Mouse (Mus musculus): Measurements from ENCODE around the gene Sh3gl1. TPM values are rescaled to one million over a fixed set of nuclear protein-coding genes. Genes with fewer than 3 reads are reported as not detected.
"Not testable (repeated sequence)": the region's sequence is repeated elsewhere in the genome, so short reads cannot be mapped to it uniquely, and the experiment has no call there.

Gene Sh3gl1
- polyA plus RNA-seq, 1 experiment = 74.1 TPM

GRCm38 (mm10) chr17:56072243-56072642, 35.8 kb upstream of the Sh3gl1 start:
- Histone ChIP-seq H3K4me1 (ENCODE audit: control insufficient read depth, insufficient read depth, low read length) (peaks cover 3% of the 10 kb centered on the region; the same call in 1 of the 2 replicates), H3K4me3 (replicated peaks; ENCODE audit: extremely low read depth, low read depth, low read length) (no peak overlapping the region)
- no peak for DNase-seq
- TF ChIP-seq CTCF (IDR thresholded peaks at IDR 0.05; ENCODE audit: insufficient read depth, low read length) = no peak
- no peak for TF ChIP-seq POLR2A (IDR thresholded peaks at IDR 0.05; ENCODE audit: borderline replicate concordance, extremely low read depth, low read depth, low read length)
- WGBS = 86% methylated on average over 5 of the region's 5 CpGs

- no peak for DNase-seq
- H3K4me1 ChIP-seq (ENCODE audit: control insufficient read depth, insufficient read depth, low read length) = peaks cover 3% of the 10 kb centered on the region; the same call in 1 of the 2 replicates
- no peak overlapping the region for H3K4me3 ChIP-seq (replicated peaks; ENCODE audit: extremely low read depth, low read depth, low read length)
- no peak for TF ChIP-seq POLR2A (IDR thresholded peaks at IDR 0.05; ENCODE audit: borderline replicate concordance, extremely low read depth, low read depth, low read length)
- TF ChIP-seq CTCF (IDR thresholded peaks at IDR 0.05; ENCODE audit: insufficient read depth, low read length) = no peak
These were observed 34.7 kb upstream of the Sh3gl1 start for GRCm38 (mm10) chr17:56071126-56071525.

GRCm38 (mm10) chr17:56069066-56069465, 32.6 kb upstream of the Sh3gl1 start:
- 95% methylated on average over 14 of the region's 14 CpGs for WGBS
- DNase-seq = no peak
- no peak overlapping the region for H3K4me3 ChIP-seq (replicated peaks; ENCODE audit: extremely low read depth, low read depth, low read length)
- TF ChIP-seq CTCF (IDR thresholded peaks at IDR 0.05; ENCODE audit: insufficient read depth, low read length) (no peak), POLR2A (IDR thresholded peaks at IDR 0.05; ENCODE audit: borderline replicate concordance, extremely low read depth, low read depth, low read length) (no peak)
- H3K4me1 ChIP-seq (ENCODE audit: control insufficient read depth, insufficient read depth, low read length) = no peaks in the 10 kb centered on the region

- DNase-seq = no peak
- Histone ChIP-seq H3K4me1 (ENCODE audit: control insufficient read depth, insufficient read depth, low read length) (no peaks in the 10 kb centered on the region), H3K4me3 (replicated peaks; ENCODE audit: extremely low read depth, low read depth, low read length) (no peak overlapping the region)
- TF ChIP-seq POLR2A (IDR thresholded peaks at IDR 0.05; ENCODE audit: borderline replicate concordance, extremely low read depth, low read depth, low read length) (no peak), CTCF (IDR thresholded peaks at IDR 0.05; ENCODE audit: insufficient read depth, low read length) (no peak)
These were observed 30.0 kb upstream of the Sh3gl1 start for GRCm38 (mm10) chr17:56066451-56066850.

- 65% methylated on average over 6 of the region's 6 CpGs for WGBS
- H3K4me3 ChIP-seq (replicated peaks; ENCODE audit: extremely low read depth, low read depth, low read length); H3K4me1 ChIP-seq (ENCODE audit: control insufficient read depth, insufficient read depth, low read length); DNase-seq: not testable (repeated sequence)
These were observed 29.3 kb upstream of the Sh3gl1 start for GRCm38 (mm10) chr17:56065715-56066114.

GRCm38 (mm10) chr17:56062081-56062480, 25.6 kb upstream of the Sh3gl1 start:
- 94% methylated on average over 7 of the region's 7 CpGs for WGBS
- no peak for DNase-seq
- Histone ChIP-seq H3K4me3 (replicated peaks; ENCODE audit: extremely low read depth, low read depth, low read length) (no peak overlapping the region), H3K4me1 (ENCODE audit: control insufficient read depth, insufficient read depth, low read length) (no peaks in the 10 kb centered on the region)
- no peak for TF ChIP-seq POLR2A (IDR thresholded peaks at IDR 0.05; ENCODE audit: borderline replicate concordance, extremely low read depth, low read depth, low read length)
- no peak for TF ChIP-seq CTCF (IDR thresholded peaks at IDR 0.05; ENCODE audit: insufficient read depth, low read length)

GRCm38 (mm10) chr17:56057381-56058120, 21.1 kb upstream of the Sh3gl1 start:
- no peaks in the 10 kb centered on the region for H3K4me1 ChIP-seq (ENCODE audit: control insufficient read depth, insufficient read depth, low read length)
- TF ChIP-seq POLR2A (IDR thresholded peaks at IDR 0.05; ENCODE audit: borderline replicate concordance, extremely low read depth, low read depth, low read length) = no peak
- no peak for TF ChIP-seq CTCF (IDR thresholded peaks at IDR 0.05; ENCODE audit: insufficient read depth, low read length)
- H3K4me3 ChIP-seq (replicated peaks; ENCODE audit: extremely low read depth, low read depth, low read length) = no peak overlapping the region
- 85% methylated on average over 11 of the region's 11 CpGs for WGBS
- no peak for DNase-seq

GRCm38 (mm10) chr17:56055945-56056678, 19.7 kb upstream of the Sh3gl1 start:
- TF ChIP-seq POLR2A (IDR thresholded peaks at IDR 0.05; ENCODE audit: borderline replicate concordance, extremely low read depth, low read depth, low read length) = no peak
- TF ChIP-seq CTCF (IDR thresholded peaks at IDR 0.05; ENCODE audit: insufficient read depth, low read length) = no peak
- no peak for DNase-seq
- WGBS = 62% methylated on average over 4 of the region's 4 CpGs
- Histone ChIP-seq H3K4me1 (ENCODE audit: control insufficient read depth, insufficient read depth, low read length) (no peaks in the 10 kb centered on the region), H3K4me3 (replicated peaks; ENCODE audit: extremely low read depth, low read depth, low read length) (no peak overlapping the region)

- no peak for DNase-seq
- Histone ChIP-seq H3K4me1 (ENCODE audit: control insufficient read depth, insufficient read depth, low read length) (no peaks in the 10 kb centered on the region), H3K4me3 (replicated peaks; ENCODE audit: extremely low read depth, low read depth, low read length) (no peak overlapping the region)
- no peak for TF ChIP-seq CTCF (IDR thresholded peaks at IDR 0.05; ENCODE audit: insufficient read depth, low read length)
- TF ChIP-seq POLR2A (IDR thresholded peaks at IDR 0.05; ENCODE audit: borderline replicate concordance, extremely low read depth, low read depth, low read length) = no peak
These were observed 18.5 kb upstream of the Sh3gl1 start for GRCm38 (mm10) chr17:56054938-56055337.

GRCm38 (mm10) chr17:56051369-56051768, 14.9 kb upstream of the Sh3gl1 start:
- no peak for DNase-seq
- WGBS = 78% methylated on average over 5 of the region's 5 CpGs
- H3K4me1 ChIP-seq (ENCODE audit: control insufficient read depth, insufficient read depth, low read length) = no peaks in the 10 kb centered on the region
- TF ChIP-seq CTCF (IDR thresholded peaks at IDR 0.05; ENCODE audit: insufficient read depth, low read length) (no peak), POLR2A (IDR thresholded peaks at IDR 0.05; ENCODE audit: borderline replicate concordance, extremely low read depth, low read depth, low read length) (no peak)
- H3K4me3 ChIP-seq (replicated peaks; ENCODE audit: extremely low read depth, low read depth, low read length) = no peak overlapping the region

Measured in lung, adult 2 months (tissue).